Mouse (Mus musculus) heart, postnatal 4 days (tissue): ENCODE measurements around the gene Olfr55. TPM values are rescaled to one million over a fixed set of nuclear protein-coding genes. Genes with fewer than 3 reads are reported as not detected.
"Not testable (repeated sequence)": the region's sequence is repeated elsewhere in the genome, so short reads cannot be mapped to it uniquely, and the experiment has no call there.

Experiments
- DNase-seq: peaks from one replicate; pipeline ENCODE4 v3.0.0; 2021
- total RNA-seq, 2 experiments: library from RNA; stranded (reverse); gene quantifications; 2 replicates each; pipeline ENCODE4 v1.2.3; 2021

The Olfr55 gene
- total RNA-seq: not detected

- DNase-seq: not testable (repeated sequence)
Observed at GRCm38 (mm10) chr17:33168147-33168546, at the start of gene Olfr55. Olfr55 (plus strand) TSS chr17:33168447.

- no peak for DNase-seq
Observed at GRCm38 (mm10) chr17:33124546-33124945, 43.7 kb upstream of the Olfr55 start.

- no peak for DNase-seq
Observed at GRCm38 (mm10) chr17:33126257-33126656, 42.0 kb upstream of the Olfr55 start.

- DNase-seq: no peak
Observed at GRCm38 (mm10) chr17:33139261-33139820, 28.9 kb upstream of the Olfr55 start, which contains the start of gene Morc2b. Morc2b (minus strand) TSS chr17:33139683.

GRCm38 (mm10) chr17:33191002-33191401, 22.8 kb downstream of the Olfr55 start, which contains the start of gene Olfr239:
Olfr239 (plus strand) TSS chr17:33191302.
- not testable (repeated sequence) for DNase-seq

- no peak for DNase-seq
Observed at GRCm38 (mm10) chr17:33221590-33221989, 53.3 kb downstream of the Olfr55 start, which contains the start of gene Olfr1564. Olfr1564 (minus strand) TSS chr17:33221690.

Other genes starting within 250 kb of the Olfr55 start
- 10 to 100 TPM; 10.9 to 12.4 TPM for gene Cyp4f13, start 221.0 kb upstream of the Olfr55 start, total RNA-seq
- 1 to 10 TPM; 4.9 to 5.0 TPM for gene Zfp472, start 202.6 kb upstream of the Olfr55 start, total RNA-seq
- gene Zfp952, start 175.3 kb upstream of the Olfr55 start, total RNA-seq: 1 to 10 TPM; 7.2 to 7.8 TPM
- 1 to 10 TPM; 5.1 to 5.8 TPM for gene Zfp763, start 135.0 kb upstream of the Olfr55 start, total RNA-seq
- gene 4921501E09Rik, start 100.4 kb upstream of the Olfr55 start, total RNA-seq: not detected
- 1 to 10 TPM; 5.7 to 8.6 TPM for gene Zfp563, start 79.1 kb upstream of the Olfr55 start, total RNA-seq
- gene Morc2b, start 28.8 kb upstream of the Olfr55 start, total RNA-seq: under 1 TPM in 1 of 2 experiments, not detected in 1; 0.10 TPM
- gene Olfr239, start 22.9 kb downstream of the Olfr55 start, total RNA-seq: not detected
- gene Olfr1564, start 53.2 kb downstream of the Olfr55 start, total RNA-seq: under 1 TPM; 0.19 to 0.29 TPM
- gene Zfp955a, start 86.7 kb downstream of the Olfr55 start, total RNA-seq: 10 to 100 TPM; 10.5 to 11.4 TPM
- gene Olfr63, start 96.2 kb downstream of the Olfr55 start, total RNA-seq: under 1 TPM in 1 of 2 experiments, not detected in 1; 0.07 TPM
- 10 to 100 TPM; 10.6 to 11.9 TPM for gene Zfp955b, start 121.1 kb downstream of the Olfr55 start, total RNA-seq
- gene Zfp81, start 190.4 kb downstream of the Olfr55 start, total RNA-seq: 10 to 100 TPM; 11.3 to 12.7 TPM
- gene Zfp101, start 226.2 kb downstream of the Olfr55 start, total RNA-seq: 1 to 10 TPM; 7.2 to 9.7 TPM